Mouse (Mus musculus) forebrain, embryonic 14.5 days (tissue): Measurements from ENCODE around the gene Safb2. TPM values are rescaled to one million over a fixed set of nuclear protein-coding genes. Genes with fewer than 3 reads are reported as not detected.
A peak's percentile ranks its signal among the peaks of the same experiment; 100 is the strongest.

Experiments
- ATAC-seq: fragments of 200-750 bp; cut with Nextera tagmentation; 2 replicates; pipeline ENCODE4 v1.8.0; 2017; ENCODE audit warnings: mild to moderate bottlenecking, moderate library complexity
- DNase-seq: peaks from one replicate; pipeline ENCODE4 v3.0.0-alpha.2; 2015; ENCODE audit warnings: low spot score
- H3K27ac ChIP-seq: fragments of 300-500 bp; sonication (generic); 2 replicates; pipeline ENCODE4 v1.5.1; 2014; ENCODE audit warnings: low read depth, mild to moderate bottlenecking, control low read depth, low read length, moderate library complexity
- H3K27me3 ChIP-seq: fragments of 300-500 bp; sonication (generic); replicated peaks from 2 replicates; pipeline ENCODE4 v1.6.1; 2014; ENCODE audit warnings: low read length, control low read depth, mixed read lengths; ENCODE audit not compliant: control insufficient read depth, insufficient read depth
- H3K36me3 ChIP-seq: fragments of 300-500 bp; sonication (generic); 2 replicates; pipeline ENCODE4 v1.6.1; 2014; ENCODE audit warnings: low read length, control low read depth; ENCODE audit not compliant: control insufficient read depth, insufficient read depth
- H3K4me1 ChIP-seq: fragments of 300-500 bp; sonication (generic); 2 replicates; pipeline ENCODE4 v1.6.1; 2014; ENCODE audit warnings: antibody characterized with exemption, low read length, control low read depth; ENCODE audit not compliant: control insufficient read depth, insufficient read depth
- H3K4me2 ChIP-seq: fragments of 300-500 bp; sonication (generic); 2 replicates; pipeline ENCODE4 v1.6.1; 2014; ENCODE audit warnings: mild to moderate bottlenecking, control low read depth, low read length
- H3K4me3 ChIP-seq: fragments of 300-500 bp; sonication (generic); 2 replicates; pipeline ENCODE4 v1.5.1; 2014; ENCODE audit warnings: low read depth, low read length, control low read depth
- H3K9ac ChIP-seq: fragments of 300-500 bp; sonication (generic); 2 replicates; pipeline ENCODE4 v1.6.1; 2014; ENCODE audit warnings: mild to moderate bottlenecking, low read length, control low read depth, moderate library complexity
- H3K9me3 ChIP-seq: fragments of 300-500 bp; sonication (generic); replicated peaks from 2 replicates; pipeline ENCODE4 v1.6.1; 2016; ENCODE audit warnings: low read length, control low read depth, mixed read lengths; ENCODE audit not compliant: control insufficient read depth
- WGBS: fragments of 180-500 bp; shearing (Covaris S2); extraction: QIAGEN DNeasy Blood & Tissue Kit; methylation state at CpG from one replicate; pipeline ENCODE4 v1.1.7; 2014; 5-methylcytosine and 5-hydroxymethylcytosine counted together
- polyA plus RNA-seq: library from polyadenylated mRNA; unstranded; fragments of >200 nt; fragmentation: Nextera tagmentation; extraction: Ambion mirVana; gene quantifications from 2 replicates; pipeline ENCODE4 v1.2.1, GENCODE M21; 2014

Safb2 gene
- polyA plus RNA-seq, 1 experiment from 2014 or later: 28.7 TPM

- no peak overlapping the region for H3K9ac ChIP-seq
- H3K27me3 ChIP-seq: no peaks in the 10 kb centered on the region
- ATAC-seq (no peak), DNase-seq (no peak)
- no peaks in the 10 kb centered on the region for H3K9me3 ChIP-seq
- WGBS: 88% methylated on average over 4 of the region's 4 CpGs
- no peak overlapping the region for H3K4me2 ChIP-seq
- H3K4me3 ChIP-seq: no peak overlapping the region
- no peaks in the 10 kb centered on the region for H3K36me3 ChIP-seq
- no peak overlapping the region for H3K27ac ChIP-seq
- H3K4me1 ChIP-seq: no peaks in the 10 kb centered on the region
These were observed 59.4 kb downstream of the Safb2 start for GRCm38 (mm10) chr17:56524943-56525342.

- no peak for DNase-seq
- Histone ChIP-seq H3K4me1 (no peaks in the 10 kb centered on the region), H3K36me3 (no peaks in the 10 kb centered on the region), H3K9me3 (no peaks in the 10 kb centered on the region), H3K27ac (no peak overlapping the region), H3K4me3 (no peak overlapping the region), H3K27me3 (no peaks in the 10 kb centered on the region), H3K4me2 (no peak overlapping the region), H3K9ac (no peak overlapping the region)
- ATAC-seq: no peak
- WGBS: 68% methylated on average over 1 of the region's 1 CpGs
These were observed 61.6 kb downstream of the Safb2 start for GRCm38 (mm10) chr17:56522744-56523143.

- ATAC-seq: peak; percentile 88
- no peak overlapping the region for H3K4me3 ChIP-seq
- H3K36me3 ChIP-seq: no peaks in the 10 kb centered on the region
- peak overlapping the region; percentile 24 for H3K4me2 ChIP-seq
- H3K4me1 ChIP-seq: peaks cover 24% of the 10 kb centered on the region
- 5% methylated on average over 13 of the region's 13 CpGs for WGBS
- H3K27ac ChIP-seq: peak overlapping the region; percentile 94
- peak overlapping the region; percentile 50 for H3K9ac ChIP-seq
- 0 out of 2 replicates have a peak, but pooled peaks cover 7% of the 10 kb centered on the region for H3K27me3 ChIP-seq
- peak; percentile 83 for DNase-seq
- H3K9me3 ChIP-seq: no peaks in the 10 kb centered on the region
These were observed 68.5 kb downstream of the Safb2 start for GRCm38 (mm10) chr17:56515690-56516410.

- Histone ChIP-seq H3K4me2 (no peak overlapping the region), H3K27ac (peak overlapping the region; percentile 94), H3K9ac (no peak overlapping the region), H3K4me1 (peaks cover 34% of the 10 kb centered on the region), H3K9me3 (no peaks in the 10 kb centered on the region), H3K36me3 (no peaks in the 10 kb centered on the region), H3K4me3 (no peak overlapping the region), H3K27me3 (0 out of 2 replicates have a peak, but pooled peaks cover 7% of the 10 kb centered on the region)
- DNase-seq (peak; percentile 23), ATAC-seq (no peak)
- WGBS: 31% methylated on average over 12 of the region's 12 CpGs
These were observed 69.5 kb downstream of the Safb2 start for GRCm38 (mm10) chr17:56514916-56515315.

- Histone ChIP-seq H3K4me3 (no peak overlapping the region), H3K9me3 (no peaks in the 10 kb centered on the region), H3K27ac (peak overlapping the region; percentile 21; the same call in 1 of the 2 replicates), H3K4me2 (no peak overlapping the region), H3K36me3 (no peaks in the 10 kb centered on the region), H3K27me3 (0 out of 2 replicates have a peak, but pooled peaks cover 7% of the 10 kb centered on the region), H3K4me1 (peaks cover 34% of the 10 kb centered on the region), H3K9ac (no peak overlapping the region)
- DNase-seq (no peak), ATAC-seq (no peak)
These were observed 70.1 kb downstream of the Safb2 start for GRCm38 (mm10) chr17:56514330-56514729.

- ATAC-seq: no peak
- peaks cover 47% of the 10 kb centered on the region for H3K4me1 ChIP-seq
- peak within 1 kb of the TSS; percentile 45 for H3K4me2 ChIP-seq
- no peaks in the 10 kb centered on the region for H3K9me3 ChIP-seq
- H3K36me3 ChIP-seq: no peaks in the 10 kb centered on the region
- peak within 1 kb of the TSS; percentile 43; the same call in 1 of the 2 replicates for H3K9ac ChIP-seq
- peak within 1 kb of the TSS; percentile 95; the same call in 1 of the 2 replicates for H3K27ac ChIP-seq
- 0 out of 2 replicates have a peak, but pooled peaks cover 7% of the 10 kb centered on the region for H3K27me3 ChIP-seq
- no peak for DNase-seq
- H3K4me3 ChIP-seq: peak within 1 kb of the TSS; percentile 21
- WGBS: 71% methylated on average over 22 of the region's 22 CpGs
These were observed 72.1 kb downstream of the Safb2 start, which contains the start of gene Znrf4 for GRCm38 (mm10) chr17:56512310-56512709. Znrf4 (minus strand) TSS chr17:56512431.

- Histone ChIP-seq H3K36me3 (no peaks in the 10 kb centered on the region), H3K9ac (peak overlapping the region; percentile 43; the same call in 1 of the 2 replicates), H3K4me3 (peak overlapping the region; percentile 21), H3K27ac (no peak overlapping the region), H3K4me1 (peaks cover 52% of the 10 kb centered on the region), H3K9me3 (no peaks in the 10 kb centered on the region), H3K27me3 (0 out of 2 replicates have a peak, but pooled peaks cover 7% of the 10 kb centered on the region), H3K4me2 (peak overlapping the region; percentile 45)
- 32% methylated on average over 29 of the region's 29 CpGs for WGBS
- ATAC-seq (no peak), DNase-seq (no peak)
These were observed 72.7 kb downstream of the Safb2 start for GRCm38 (mm10) chr17:56511707-56512090.

- Histone ChIP-seq H3K9me3 (no peaks in the 10 kb centered on the region), H3K4me2 (peak overlapping the region; percentile 45), H3K4me3 (peak overlapping the region; percentile 21), H3K27me3 (0 out of 2 replicates have a peak, but pooled peaks cover 7% of the 10 kb centered on the region), H3K27ac (peak overlapping the region; percentile 95; the same call in 1 of the 2 replicates), H3K9ac (peak overlapping the region; percentile 43; the same call in 1 of the 2 replicates), H3K4me1 (peaks cover 52% of the 10 kb centered on the region), H3K36me3 (no peaks in the 10 kb centered on the region)
- ATAC-seq (no peak), DNase-seq (peak; percentile 48)
- WGBS: 12% methylated on average over 60 of the region's 60 CpGs
These were observed 73.2 kb downstream of the Safb2 start for GRCm38 (mm10) chr17:56510970-56511706.
